Mouse (Mus musculus) myocyte (in vitro differentiated cells): ENCODE measurements around the gene Fam89a.

ENCODE experiments used
- CEBPB ChIP-seq: IDR thresholded peaks from 2 replicates; pipeline ENCODE4 v1.6.1; 2011; ENCODE audit warnings: mild to moderate bottlenecking, moderate library complexity; ENCODE audit not compliant: poor library complexity, insufficient read depth, severe bottlenecking
- MAX ChIP-seq: IDR thresholded peaks from one replicate; pipeline ENCODE4 v1.6.1; 2011; ENCODE audit warnings: low read depth, mild to moderate bottlenecking, control low read depth
- MYOD1 ChIP-seq, 3 experiments: IDR thresholded peaks; one replicate each; pipeline ENCODE4 v1.6.1; 2011; ENCODE audit warnings: control low read depth in 2 of 3, low read depth in 2 of 3, mild to moderate bottlenecking in 2 of 3, moderate library complexity in 1 of 3; ENCODE audit not compliant: insufficient read length in 2 of 3, control insufficient read depth in 1 of 3
- POLR2A ChIP-seq: IDR thresholded peaks from one replicate; pipeline ENCODE4 v1.6.1; 2011; ENCODE audit warnings: low read depth, mild to moderate bottlenecking, control low read depth, moderate library complexity; ENCODE audit not compliant: insufficient read length
- POLR2AphosphoS2 ChIP-seq: IDR thresholded peaks from one replicate; pipeline ENCODE4 v1.6.1; 2011; ENCODE audit warnings: low read depth, control low read depth; ENCODE audit not compliant: insufficient read length
- REST ChIP-seq: IDR thresholded peaks from one replicate; pipeline ENCODE4 v1.6.1; 2011; ENCODE audit warnings: mild to moderate bottlenecking, control low read depth, moderate library complexity; ENCODE audit not compliant: insufficient read depth, insufficient read length
- SRF ChIP-seq: IDR thresholded peaks from one replicate; pipeline ENCODE4 v1.6.1; 2011; ENCODE audit warnings: low read depth; ENCODE audit not compliant: control insufficient read depth, insufficient read length
- TCF12 ChIP-seq: IDR thresholded peaks from one replicate; pipeline ENCODE4 v1.6.1; 2011; ENCODE audit warnings: mild to moderate bottlenecking, control low read depth; ENCODE audit not compliant: poor library complexity, insufficient read depth, severe bottlenecking
- USF1 ChIP-seq: IDR thresholded peaks from one replicate; pipeline ENCODE4 v1.6.1; 2011; ENCODE audit warnings: low read depth, mild to moderate bottlenecking, control low read depth, moderate library complexity

DNA sequence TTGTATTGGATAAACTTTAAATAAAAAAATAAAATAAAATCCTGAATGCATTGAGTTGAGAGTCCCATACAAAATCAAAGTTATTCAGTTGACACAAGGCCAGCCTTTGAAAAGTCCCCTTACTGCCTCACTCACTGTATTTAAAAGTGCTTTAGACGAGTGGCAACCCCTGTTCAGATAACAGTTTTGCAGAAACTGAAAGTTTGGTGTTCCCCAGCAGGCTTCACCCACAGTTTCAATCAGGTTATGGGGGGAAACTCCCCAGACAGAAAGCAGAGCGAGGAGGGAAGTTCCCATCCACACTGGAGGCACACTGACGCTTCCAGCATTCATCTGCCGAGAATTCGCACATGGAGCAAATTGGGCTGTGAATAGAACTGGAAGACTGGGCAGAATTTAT, 5.0 kb upstream of the Fam89a start:
- TF ChIP-seq POLR2A: no peak
- TF ChIP-seq MAX: no peak
- no peak for TF ChIP-seq CEBPB
- no peak for TF ChIP-seq USF1
- TF ChIP-seq TCF12: no peak
- TF ChIP-seq SRF: no peak
- no peak for TF ChIP-seq POLR2AphosphoS2
- TF ChIP-seq REST: no peak
- TF ChIP-seq MYOD1 (IDR thresholded peaks at IDR 0.05; ENCODE audit: control insufficient read depth in 1 of 3, insufficient read length in 2 of 3, low read depth in 2 of 3): no peak
